Mouse (Mus musculus): Measurements from ENCODE around the gene Samd8. TPM values are rescaled to one million over a fixed set of nuclear protein-coding genes. Genes with fewer than 3 reads are reported as not detected.
A peak's percentile ranks its signal among the peaks of the same experiment; 100 is the strongest.

The Samd8 gene
- total and polyA plus RNA-seq, 2 experiments from 2014 or later = 24.9 to 62.4 TPM

GRCm38 (mm10) chr14:21745149-21745548 is 5.2 kb upstream of the Samd8 start:
- 77% methylated on average over 5 of the region's 5 CpGs for WGBS

DNA sequence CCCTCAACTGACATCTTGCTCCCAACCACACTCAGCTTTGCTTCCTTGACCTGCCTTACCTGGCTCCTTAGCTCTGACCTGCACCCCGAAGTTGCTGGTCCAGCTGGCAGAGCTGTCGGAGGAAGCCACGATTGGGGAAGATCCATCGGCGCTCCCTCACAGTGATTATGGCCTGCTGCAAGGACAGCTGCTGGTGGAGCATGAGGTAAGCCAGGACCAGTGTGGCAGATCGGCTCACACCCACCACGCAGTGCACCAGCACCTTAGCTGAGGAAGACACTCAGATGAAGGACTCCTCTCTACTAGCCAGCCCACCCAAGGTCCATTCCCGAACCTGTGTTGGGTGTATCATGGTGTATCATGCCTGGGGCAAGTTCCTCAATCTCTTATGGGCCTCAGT is 4.1 kb upstream of the Samd8 start:
- Histone ChIP-seq H3K36me3 (ENCODE audit: insufficient read depth, low read length) (no peaks in the 10 kb centered on the region), H3K4me2 (ENCODE audit: low read depth, low read length) (no peak overlapping the region), H3K27me3 (ENCODE audit: insufficient read depth, low read length) (no peaks in the 10 kb centered on the region), H3K27ac (no peak overlapping the region), H3K9ac (replicated peaks; ENCODE audit: low read length) (no peak overlapping the region), H3K9me3 (ENCODE audit: low read length) (no peaks in the 10 kb centered on the region), H3K4me1 (ENCODE audit: insufficient read depth, low read length) (no peaks in the 10 kb centered on the region), H3K4me3 (ENCODE audit: low read length) (no peak overlapping the region)
- TF ChIP-seq CTCF (IDR thresholded peaks at IDR 0.05; ENCODE audit: low read depth) = no peak
- no peak for DNase-seq (ENCODE audit: low spot score)
- 92% methylated on average over 8 of the region's 8 CpGs for WGBS
- no peak for ATAC-seq

More at GRCm38 (mm10) chr14:21745149-21745548, 5.2 kb upstream of the Samd8 start:
- ATAC-seq (no peak), DNase-seq (ENCODE audit: low spot score) (no peak)
- Histone ChIP-seq H3K27ac (no peak overlapping the region), H3K27me3 (ENCODE audit: insufficient read depth, low read length) (no peaks in the 10 kb centered on the region), H3K4me1 (ENCODE audit: insufficient read depth, low read length) (no peaks in the 10 kb centered on the region), H3K4me3 (ENCODE audit: low read length) (no peak overlapping the region), H3K4me2 (ENCODE audit: low read depth, low read length) (no peak overlapping the region), H3K9ac (replicated peaks; ENCODE audit: low read length) (no peak overlapping the region), H3K9me3 (ENCODE audit: low read length) (no peaks in the 10 kb centered on the region), H3K36me3 (ENCODE audit: insufficient read depth, low read length) (no peaks in the 10 kb centered on the region)
- no peak for TF ChIP-seq CTCF (IDR thresholded peaks at IDR 0.05; ENCODE audit: low read depth)

- DNase-seq (ENCODE audit: low spot score) (no peak), ATAC-seq (no peak)
- no peak overlapping the region for H3K27ac ChIP-seq
- no peak for TF ChIP-seq CTCF (IDR thresholded peaks at IDR 0.05; ENCODE audit: low read depth)
- no peaks in the 10 kb centered on the region for H3K36me3 ChIP-seq (ENCODE audit: insufficient read depth, low read length)
- no peaks in the 10 kb centered on the region for H3K9me3 ChIP-seq (ENCODE audit: low read length)
- no peak overlapping the region for H3K9ac ChIP-seq (replicated peaks; ENCODE audit: low read length)
- H3K27me3 ChIP-seq (ENCODE audit: insufficient read depth, low read length) = no peaks in the 10 kb centered on the region
- 0 out of 2 replicates have a peak, but pooled peaks cover under 1% of the 10 kb centered on the region for H3K4me1 ChIP-seq (ENCODE audit: insufficient read depth, low read length)
- H3K4me3 ChIP-seq (ENCODE audit: low read length) = no peak overlapping the region
- no peak overlapping the region for H3K4me2 ChIP-seq (ENCODE audit: low read depth, low read length)
- WGBS = 81% methylated on average over 2 of the region's 2 CpGs
These were observed 3.5 kb upstream of the Samd8 start for GRCm38 (mm10) chr14:21746846-21747245.

GRCm38 (mm10) chr14:21747436-21748141 is 2.7 kb upstream of the Samd8 start:
- DNase-seq (ENCODE audit: low spot score) = no peak
- no peak for ATAC-seq
- WGBS = 79% methylated on average over 14 of the region's 14 CpGs
- no peak overlapping the region for H3K27ac ChIP-seq
- H3K4me2 ChIP-seq (ENCODE audit: low read depth, low read length) = no peak overlapping the region
- no peak for TF ChIP-seq CTCF (IDR thresholded peaks at IDR 0.05; ENCODE audit: low read depth)
- H3K9me3 ChIP-seq (ENCODE audit: low read length) = no peaks in the 10 kb centered on the region
- no peak overlapping the region for H3K9ac ChIP-seq (replicated peaks; ENCODE audit: low read length)
- H3K36me3 ChIP-seq (ENCODE audit: insufficient read depth, low read length) = no peaks in the 10 kb centered on the region
- H3K27me3 ChIP-seq (ENCODE audit: insufficient read depth, low read length) = no peaks in the 10 kb centered on the region
- H3K4me3 ChIP-seq (ENCODE audit: low read length) = no peak overlapping the region
- 0 out of 2 replicates have a peak, but pooled peaks cover 5% of the 10 kb centered on the region for H3K4me1 ChIP-seq (ENCODE audit: insufficient read depth, low read length)

GRCm38 (mm10) chr14:21748142-21748870 is 2.0 kb upstream of the Samd8 start:
- H3K4me1 ChIP-seq (ENCODE audit: insufficient read depth, low read length) = 0 out of 2 replicates have a peak, but pooled peaks cover 5% of the 10 kb centered on the region
- ATAC-seq (no peak), DNase-seq (ENCODE audit: low spot score) (peak; percentile 58)
- no peaks in the 10 kb centered on the region for H3K36me3 ChIP-seq (ENCODE audit: insufficient read depth, low read length)
- H3K27ac ChIP-seq = no peak overlapping the region
- H3K9ac ChIP-seq (replicated peaks; ENCODE audit: low read length) = no peak overlapping the region
- H3K4me3 ChIP-seq (ENCODE audit: low read length) = no peak overlapping the region
- no peak overlapping the region for H3K4me2 ChIP-seq (ENCODE audit: low read depth, low read length)
- no peaks in the 10 kb centered on the region for H3K9me3 ChIP-seq (ENCODE audit: low read length)
- peak; percentile 64 for TF ChIP-seq CTCF (IDR thresholded peaks at IDR 0.05; ENCODE audit: low read depth)
- H3K27me3 ChIP-seq (ENCODE audit: insufficient read depth, low read length) = no peaks in the 10 kb centered on the region
- WGBS = 42% methylated on average over 15 of the region's 15 CpGs

GRCm38 (mm10) chr14:21750881-21751542 is 681 bp downstream of the Samd8 start, which contains the start of gene Dusp13:
Gene Dusp13, minus strand, starts transcription at chr14:21751181.
- H3K4me3 ChIP-seq (ENCODE audit: low read length) = peak within 1 kb of the TSS; percentile 97
- peak within 1 kb of the TSS; percentile 96 for H3K9ac ChIP-seq (replicated peaks; ENCODE audit: low read length)
- 0 out of 2 replicates have a peak, but pooled peaks cover 5% of the 10 kb centered on the region for H3K4me1 ChIP-seq (ENCODE audit: insufficient read depth, low read length)
- H3K9me3 ChIP-seq (ENCODE audit: low read length) = no peaks in the 10 kb centered on the region
- H3K36me3 ChIP-seq (ENCODE audit: insufficient read depth, low read length) = no peaks in the 10 kb centered on the region
- H3K27me3 ChIP-seq (ENCODE audit: insufficient read depth, low read length) = no peaks in the 10 kb centered on the region
- peak; percentile 85 for DNase-seq (ENCODE audit: low spot score)
- under 1% methylated on average over 26 of the region's 26 CpGs for WGBS
- TF ChIP-seq CTCF (IDR thresholded peaks at IDR 0.05; ENCODE audit: low read depth) = no peak
- peak within 1 kb of the TSS; percentile 94 for H3K27ac ChIP-seq
- peak within 1 kb of the TSS; percentile 60 for H3K4me2 ChIP-seq (ENCODE audit: low read depth, low read length)
- peak; percentile 79 for ATAC-seq
